Mouse (Mus musculus): ENCODE results near the gene Avpr1b.

DNA sequence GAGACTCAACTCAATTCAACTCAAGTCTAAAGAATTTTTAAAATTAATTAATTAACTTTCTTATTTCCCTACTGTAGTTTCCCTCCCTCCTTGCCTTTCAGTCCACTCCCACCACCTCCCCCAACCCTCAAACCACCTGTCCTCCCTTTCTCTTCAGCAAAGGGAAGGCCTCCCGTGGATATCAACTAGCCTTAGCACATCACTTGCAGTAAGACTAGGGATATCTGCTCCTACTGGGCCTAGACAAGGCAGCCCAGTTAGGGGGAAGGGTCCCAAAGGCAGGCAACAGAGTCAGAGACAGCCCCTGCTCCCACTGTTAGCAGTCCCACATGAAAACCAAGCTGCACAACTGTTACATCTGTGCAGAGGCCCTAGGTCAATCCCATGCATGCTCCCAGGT, 17.1 kb downstream of the Avpr1b start:
- no peak for TF ChIP-seq GATA1 (IDR thresholded peaks at IDR 0.05; ENCODE audit: low read length)
- no peak for TF ChIP-seq TAL1 (IDR thresholded peaks at IDR 0.05; ENCODE audit: low read length)
